Mouse (Mus musculus): ENCODE results near the gene Akna. TPM values are rescaled to one million over a fixed set of nuclear protein-coding genes. Genes with fewer than 3 reads are reported as not detected.

Akna gene
- polyA plus RNA-seq, 1 experiment, result 6.7 TPM

GRCm38 (mm10) chr4:63402056-63402455 lies 1.1 kb downstream of the Akna start:
- no peak for TF ChIP-seq POLR2A (IDR thresholded peaks at IDR 0.05; ENCODE audit: low read depth, low read length)
- no peak for TF ChIP-seq CTCF (IDR thresholded peaks at IDR 0.05; ENCODE audit: borderline replicate concordance, insufficient read depth, low read length)
- peak overlapping the region; percentile 72; the same call in 1 of the 2 replicates for H3K27ac ChIP-seq (ENCODE audit: insufficient read depth, low read length)
- no peak overlapping the region for H3K4me3 ChIP-seq (ENCODE audit: insufficient read depth, low read length)
- peaks cover 29% of the 10 kb centered on the region for H3K4me1 ChIP-seq (ENCODE audit: control insufficient read depth, insufficient read depth, low read length)

GRCm38 (mm10) chr4:63401620-63402019 lies 1.5 kb downstream of the Akna start:
- peaks cover 29% of the 10 kb centered on the region for H3K4me1 ChIP-seq (ENCODE audit: control insufficient read depth, insufficient read depth, low read length)
- TF ChIP-seq CTCF (IDR thresholded peaks at IDR 0.05; ENCODE audit: borderline replicate concordance, insufficient read depth, low read length) (no peak), POLR2A (IDR thresholded peaks at IDR 0.05; ENCODE audit: low read depth, low read length) (no peak)
- H3K4me3 ChIP-seq (ENCODE audit: insufficient read depth, low read length), result no peak overlapping the region
- H3K27ac ChIP-seq (ENCODE audit: insufficient read depth, low read length), result peak overlapping the region; percentile 17

- TF ChIP-seq CTCF (IDR thresholded peaks at IDR 0.05; ENCODE audit: borderline replicate concordance, insufficient read depth, low read length) (no peak), POLR2A (IDR thresholded peaks at IDR 0.05; ENCODE audit: low read depth, low read length) (no peak)
- Histone ChIP-seq H3K27ac (ENCODE audit: insufficient read depth, low read length) (peak overlapping the region; percentile 84), H3K4me1 (ENCODE audit: control insufficient read depth, insufficient read depth, low read length) (peaks cover 29% of the 10 kb centered on the region), H3K4me3 (ENCODE audit: insufficient read depth, low read length) (no peak overlapping the region)
These were observed 2.4 kb downstream of the Akna start for GRCm38 (mm10) chr4:63400541-63401306.

GRCm38 (mm10) chr4:63399691-63400270 lies 3.4 kb downstream of the Akna start:
- Histone ChIP-seq H3K27ac (ENCODE audit: insufficient read depth, low read length) (peak overlapping the region; percentile 84), H3K4me1 (ENCODE audit: control insufficient read depth, insufficient read depth, low read length) (peaks cover 29% of the 10 kb centered on the region), H3K4me3 (ENCODE audit: insufficient read depth, low read length) (no peak overlapping the region)
- no peak for TF ChIP-seq CTCF (IDR thresholded peaks at IDR 0.05; ENCODE audit: borderline replicate concordance, insufficient read depth, low read length)
- TF ChIP-seq POLR2A (IDR thresholded peaks at IDR 0.05; ENCODE audit: low read depth, low read length), result no peak

GRCm38 (mm10) chr4:63398854-63399609 lies 4.1 kb downstream of the Akna start:
- TF ChIP-seq CTCF (IDR thresholded peaks at IDR 0.05; ENCODE audit: borderline replicate concordance, insufficient read depth, low read length) (no peak), POLR2A (IDR thresholded peaks at IDR 0.05; ENCODE audit: low read depth, low read length) (no peak)
- Histone ChIP-seq H3K4me3 (ENCODE audit: insufficient read depth, low read length) (no peak overlapping the region), H3K4me1 (ENCODE audit: control insufficient read depth, insufficient read depth, low read length) (peaks cover 29% of the 10 kb centered on the region), H3K27ac (ENCODE audit: insufficient read depth, low read length) (peak overlapping the region; percentile 84)

- TF ChIP-seq CTCF (IDR thresholded peaks at IDR 0.05; ENCODE audit: borderline replicate concordance, insufficient read depth, low read length), result no peak
- TF ChIP-seq POLR2A (IDR thresholded peaks at IDR 0.05; ENCODE audit: low read depth, low read length), result no peak
- peaks cover 22% of the 10 kb centered on the region for H3K4me1 ChIP-seq (ENCODE audit: control insufficient read depth, insufficient read depth, low read length)
- H3K27ac ChIP-seq (ENCODE audit: insufficient read depth, low read length), result no peak overlapping the region
- no peak overlapping the region for H3K4me3 ChIP-seq (ENCODE audit: insufficient read depth, low read length)
These were observed 5.1 kb downstream of the Akna start for GRCm38 (mm10) chr4:63397981-63398537.

GRCm38 (mm10) chr4:63391322-63391721 lies 11.8 kb downstream of the Akna start:
- Histone ChIP-seq H3K4me1 (ENCODE audit: control insufficient read depth, insufficient read depth, low read length) (no peaks in the 10 kb centered on the region), H3K4me3 (ENCODE audit: insufficient read depth, low read length) (no peak overlapping the region), H3K27ac (ENCODE audit: insufficient read depth, low read length) (no peak overlapping the region)
- TF ChIP-seq POLR2A (IDR thresholded peaks at IDR 0.05; ENCODE audit: low read depth, low read length) (no peak), CTCF (IDR thresholded peaks at IDR 0.05; ENCODE audit: borderline replicate concordance, insufficient read depth, low read length) (no peak)

GRCm38 (mm10) chr4:63389887-63390528 lies 13.1 kb downstream of the Akna start:
- no peak overlapping the region for H3K4me3 ChIP-seq (ENCODE audit: insufficient read depth, low read length)
- no peak overlapping the region for H3K27ac ChIP-seq (ENCODE audit: insufficient read depth, low read length)
- no peak for TF ChIP-seq CTCF (IDR thresholded peaks at IDR 0.05; ENCODE audit: borderline replicate concordance, insufficient read depth, low read length)
- TF ChIP-seq POLR2A (IDR thresholded peaks at IDR 0.05; ENCODE audit: low read depth, low read length), result no peak
- H3K4me1 ChIP-seq (ENCODE audit: control insufficient read depth, insufficient read depth, low read length), result no peaks in the 10 kb centered on the region
